ENCODE assay signal across 8 mouse cellular contexts in genomic region chr13:45454641-45455040, GRCm38 (mm10). TPM values are rescaled to one million over a fixed set of nuclear protein-coding genes. Genes with fewer than 3 reads are reported as not detected.
DNase-seq lines count a peak whose midpoint lies in the region; ATAC-seq and TF ChIP-seq lines count a peak whose summit lies in the region.

No protein-coding gene starts in this region.

- no peaks in the 10 kb centered on the region for H3K36me3 ChIP-seq in forebrain, embryonic 11.5 days (ENCODE audit: control insufficient read depth, insufficient read depth, low read length)
- H3K36me3 ChIP-seq in forebrain, postnatal 0 days (ENCODE audit: insufficient read depth), result no peaks in the 10 kb centered on the region
- H3K36me3 ChIP-seq in hindbrain, embryonic 12.5 days, result no peaks in the 10 kb centered on the region
- no peaks in the 10 kb centered on the region for H3K36me3 ChIP-seq in liver, embryonic 14.5 days (replicated peaks; ENCODE audit: control insufficient read depth, insufficient read depth, low read depth)

- H3K27ac ChIP-seq in forebrain, embryonic 11.5 days (ENCODE audit: low read depth, low read length), result no peak overlapping the region
- H3K27ac ChIP-seq in forebrain, postnatal 0 days (ENCODE audit: low read depth, low read length), result no peak overlapping the region
- H3K27ac ChIP-seq in hindbrain, embryonic 12.5 days, result peak overlapping the region; percentile 69
- no peak overlapping the region for H3K27ac ChIP-seq in liver, embryonic 14.5 days

- H3K4me2 ChIP-seq in forebrain, embryonic 11.5 days (ENCODE audit: low read depth, low read length, severe bottlenecking), result 0 out of 2 replicates have a peak overlapping the region, but pooled peaks have one; percentile 11
- no peak overlapping the region for H3K4me2 ChIP-seq in forebrain, postnatal 0 days (ENCODE audit: low read depth)
- peak overlapping the region; percentile 24 for H3K4me2 ChIP-seq in hindbrain, embryonic 12.5 days (replicated peaks)
- H3K4me2 ChIP-seq in liver, embryonic 14.5 days (ENCODE audit: low read depth), result peak overlapping the region; percentile 40

- no peak for ATAC-seq in forebrain, embryonic 11.5 days (replicated peaks; ENCODE audit: low FRiP score)
- no peak for ATAC-seq in forebrain, postnatal 0 days
- ATAC-seq in hindbrain, embryonic 12.5 days (ENCODE audit: low FRiP score), result peak; percentile 29; the same call in 1 of the 2 replicates
- no peak for ATAC-seq in liver, embryonic 14.5 days (ENCODE audit: insufficient read depth)

- no peak overlapping the region for H3K4me3 ChIP-seq in forebrain, embryonic 11.5 days (ENCODE audit: low read depth, low read length)
- H3K4me3 ChIP-seq in forebrain, postnatal 0 days (ENCODE audit: low read depth, low read length), result no peak overlapping the region
- no peak overlapping the region for H3K4me3 ChIP-seq in hindbrain, embryonic 12.5 days
- H3K4me3 ChIP-seq in liver, embryonic 14.5 days (ENCODE audit: insufficient read depth in 1 of 2, low read depth in 2 of 2, low read length in 2 of 2), result no peak overlapping the region

- TF ChIP-seq EP300 in liver, embryonic 14.5 days (IDR thresholded peaks at IDR 0.05; ENCODE audit: low read depth), result no peak

- no peak overlapping the region for H3K9ac ChIP-seq in forebrain, embryonic 11.5 days (ENCODE audit: low read length)
- no peak overlapping the region for H3K9ac ChIP-seq in forebrain, postnatal 0 days
- no peak overlapping the region for H3K9ac ChIP-seq in hindbrain, embryonic 12.5 days
- H3K9ac ChIP-seq in liver, embryonic 14.5 days (replicated peaks), result no peak overlapping the region

- WGBS in forebrain, embryonic 11.5 days, result 46% methylated on average over 4 of the region's 4 CpGs
- WGBS in forebrain, postnatal 0 days, result 24% methylated on average over 4 of the region's 4 CpGs
- 31% methylated on average over 4 of the region's 4 CpGs for WGBS in hindbrain, embryonic 12.5 days
- 18% methylated on average over 4 of the region's 4 CpGs for WGBS in liver, embryonic 14.5 days (ENCODE audit: insufficient replicate concordance)

- H3K9me3 ChIP-seq in forebrain, embryonic 11.5 days (ENCODE audit: control insufficient read depth, low read length), result no peaks in the 10 kb centered on the region
- no peaks in the 10 kb centered on the region for H3K9me3 ChIP-seq in forebrain, postnatal 0 days (ENCODE audit: low read length)
- H3K9me3 ChIP-seq in hindbrain, embryonic 12.5 days (replicated peaks), result no peaks in the 10 kb centered on the region
- H3K9me3 ChIP-seq in liver, embryonic 14.5 days (ENCODE audit: control insufficient read depth, low read length), result no peaks in the 10 kb centered on the region

- no peak for TF ChIP-seq POLR2A in brain, embryonic 14.5 days (IDR thresholded peaks at IDR 0.05; ENCODE audit: borderline replicate concordance, extremely low read depth, insufficient read depth, insufficient read length, poor library complexity, severe bottlenecking)

- peaks cover 11% of the 10 kb centered on the region; the same call in 1 of the 2 replicates for H3K4me1 ChIP-seq in forebrain, embryonic 11.5 days (replicated peaks; ENCODE audit: control insufficient read depth, insufficient read depth, low read length)
- no peaks in the 10 kb centered on the region for H3K4me1 ChIP-seq in forebrain, postnatal 0 days (ENCODE audit: insufficient read depth)
- peaks cover 23% of the 10 kb centered on the region for H3K4me1 ChIP-seq in hindbrain, embryonic 12.5 days
- H3K4me1 ChIP-seq in liver, embryonic 14.5 days (replicated peaks; ENCODE audit: control insufficient read depth in 2 of 2, insufficient read depth in 2 of 2, low read length in 1 of 2), result peaks cover 12 to 23% of the 10 kb centered on the region in 2 experiments

- no peak for DNase-seq in forebrain, embryonic 11.5 days (ENCODE audit: low spot score)
- no peak for DNase-seq in forebrain, postnatal 0 days
- peak; percentile 73 for DNase-seq in brain, embryonic 14.5 days (ENCODE audit: low read depth)
- no peak for DNase-seq in liver, embryonic 14.5 days (ENCODE audit: low read depth in 3 of 3, low spot score in 3 of 3)
- DNase-seq in c-Kit-positive CD71-positive TER-119-positive erythroid progenitor cells, embryonic 14.5 days (ENCODE audit: low spot score), result no peak
- no peak for DNase-seq in adrenal gland, adult (ENCODE audit: inconsistent age in 2 of 2, low spot score in 1 of 2)
- no peak for DNase-seq in cerebellum, postnatal 36 days

- H3K27me3 ChIP-seq in forebrain, embryonic 11.5 days (ENCODE audit: control insufficient read depth, insufficient read depth, low read length), result no peaks in the 10 kb centered on the region
- H3K27me3 ChIP-seq in forebrain, postnatal 0 days (ENCODE audit: insufficient read depth, low read length), result no peaks in the 10 kb centered on the region; the same call in 1 of the 2 replicates
- H3K27me3 ChIP-seq in hindbrain, embryonic 12.5 days, result no peaks in the 10 kb centered on the region
- H3K27me3 ChIP-seq in liver, embryonic 14.5 days (ENCODE audit: control insufficient read depth, insufficient read depth, low read length), result no peaks in the 10 kb centered on the region

- no peak for TF ChIP-seq CTCF in forebrain, postnatal 0 days (IDR thresholded peaks at IDR 0.05; ENCODE audit: low read depth)
- no peak for TF ChIP-seq CTCF in brain, embryonic 14.5 days (IDR thresholded peaks at IDR 0.05; ENCODE audit: borderline replicate concordance, extremely low read depth, insufficient read depth, insufficient read length)
- no peak for TF ChIP-seq CTCF in liver, embryonic 14.5 days (IDR thresholded peaks at IDR 0.05; ENCODE audit: low read depth)

RNA-seq across cellular contexts. Expression of gene Gmpr, which starts 52.6 kb away (rescaled TPM):
- polyA plus RNA-seq in forebrain, embryonic 11.5 days (2014; fragmentation: Nextera tagmentation; extraction: Ambion mirVana), result 20.3 and 20.5 TPM in 2 replicates
- 23.7 and 23.8 TPM in 2 replicates for total RNA-seq in forebrain, postnatal 0 days (2014; rRNA removed)
- polyA plus RNA-seq in forebrain, postnatal 0 days (2015; fragmentation: Nextera tagmentation; extraction: Ambion mirVana), result 39.5 and 40.8 TPM in 2 replicates
- 16.8 and 19.9 TPM in 2 replicates for polyA plus RNA-seq in brain, embryonic 14.5 days (2012; rRNA removed)
- 19.3 and 20.8 TPM in 2 replicates for polyA plus RNA-seq in hindbrain, embryonic 12.5 days (2016; fragmentation: Nextera tagmentation; extraction: Ambion mirVana)
- polyA plus RNA-seq in liver, embryonic 14.5 days (2012; rRNA removed), result 116 and 155 TPM in 2 replicates
- 295 and 311 TPM in 2 replicates for polyA plus RNA-seq in liver, embryonic 14.5 days (2014; fragmentation: Nextera tagmentation; extraction: Ambion mirVana)
